In the genomic region with DNA sequence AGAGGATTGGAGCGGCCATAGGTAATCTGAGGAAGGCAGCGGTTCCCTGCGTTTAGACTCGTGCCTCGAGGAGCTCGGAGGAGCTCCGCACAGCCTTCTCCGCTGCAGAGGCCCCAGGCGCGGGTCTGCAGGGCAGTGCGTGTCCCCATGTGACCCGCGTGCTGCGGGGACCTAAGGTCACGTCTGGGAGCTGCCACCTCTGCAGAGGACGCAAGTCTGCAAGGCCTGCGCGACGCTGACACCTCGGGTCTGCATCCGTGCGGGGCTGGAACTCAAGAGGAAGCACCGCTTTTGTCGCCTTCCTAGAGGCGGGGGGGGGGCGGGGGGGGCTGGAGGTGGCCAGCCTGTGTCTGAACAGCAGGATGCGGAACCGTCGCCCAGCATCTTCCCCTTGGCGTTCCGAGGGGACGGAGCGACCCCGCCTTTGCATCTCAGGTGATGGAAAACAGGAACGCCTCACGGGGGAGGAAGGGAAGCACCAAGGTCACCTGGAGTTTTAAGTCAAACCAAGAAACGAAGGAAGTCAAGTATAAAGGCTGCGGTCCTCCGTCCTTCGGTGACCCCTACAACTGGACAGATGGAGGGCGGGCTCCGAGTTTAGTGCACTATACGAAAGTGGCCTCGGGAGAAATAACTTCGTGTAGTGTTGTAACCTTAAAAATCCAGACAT, we compare ENCODE assay signal across 8 mouse cellular contexts. TPM values are rescaled to one million over a fixed set of nuclear protein-coding genes. Genes with fewer than 3 reads are reported as not detected.
DNase-seq lines count a peak whose midpoint lies in the region; ATAC-seq and TF ChIP-seq lines count a peak whose summit lies in the region.

No protein-coding gene starts in this region.

- WGBS in hindbrain, postnatal 0 days, result under 1% methylated on average over 45 of the region's 45 CpGs

- peak overlapping the region; percentile 93 for H3K27ac ChIP-seq in hindbrain, postnatal 0 days

- TF ChIP-seq CTCF in E14TG2a.4 (conservative IDR thresholded peaks at IDR 0.05; ENCODE audit: low read length), result no peak
- no peak for TF ChIP-seq CTCF in hindbrain, postnatal 0 days (IDR thresholded peaks at IDR 0.05; ENCODE audit: low read depth)

- H3K4me3 ChIP-seq in E14TG2a.4 (replicated peaks; ENCODE audit: low read length), result peak overlapping the region; percentile 98
- peak overlapping the region; percentile 92 for H3K4me3 ChIP-seq in hindbrain, postnatal 0 days (ENCODE audit: low read length)

- peak overlapping the region; percentile 99 for H3K4me2 ChIP-seq in hindbrain, postnatal 0 days (ENCODE audit: low read depth, low read length)

- intact Hi-C loops in gastrocnemius, postnatal 36 days (cut with DNase I), result loop anchor here (5.0 kb wide), 1 partner anchor 51 kb away; no protein-coding TSS in a partner anchor

- ATAC-seq in erythroblast, adult 5-6 weeks (replicated peaks; ENCODE audit: low FRiP score, poor library complexity, severe bottlenecking), result peak; percentile 58
- peak; percentile 70 for ATAC-seq in hindbrain, postnatal 0 days
- ATAC-seq in frontal cortex, adult (ENCODE audit: low TSS enrichment), result no peak

- peak overlapping the region; percentile 98 for H3K9ac ChIP-seq in hindbrain, postnatal 0 days (replicated peaks; ENCODE audit: low read length)

- no peaks in the 10 kb centered on the region for H3K9me3 ChIP-seq in E14TG2a.4 (ENCODE audit: low read length)
- no peaks in the 10 kb centered on the region for H3K9me3 ChIP-seq in hindbrain, postnatal 0 days (ENCODE audit: low read length)

- peaks cover 43% of the 10 kb centered on the region for H3K36me3 ChIP-seq in E14TG2a.4 (ENCODE audit: insufficient read depth, low read length)
- peaks cover 11% of the 10 kb centered on the region; the same call in 1 of the 2 replicates for H3K36me3 ChIP-seq in hindbrain, postnatal 0 days (ENCODE audit: insufficient read depth, low read length)

- no peaks in the 10 kb centered on the region for H3K27me3 ChIP-seq in E14TG2a.4 (ENCODE audit: insufficient read depth, low read length)
- no peaks in the 10 kb centered on the region for H3K27me3 ChIP-seq in hindbrain, postnatal 0 days (ENCODE audit: insufficient read depth, low read length)

- H3K4me1 ChIP-seq in E14TG2a.4 (replicated peaks; ENCODE audit: low read depth, low read length), result peaks cover 79% of the 10 kb centered on the region
- H3K4me1 ChIP-seq in hindbrain, postnatal 0 days (ENCODE audit: insufficient read depth, low read length), result 0 out of 2 replicates have a peak, but pooled peaks cover 8% of the 10 kb centered on the region

- DNase-seq in gastrocnemius, adult 18-20 months (ENCODE audit: low spot score), result peak; percentile 9
- no peak for DNase-seq in gastrocnemius, postnatal 36 days
- no peak for DNase-seq in hindbrain, postnatal 0 days (ENCODE audit: low spot score)
- DNase-seq in lung, postnatal 36 days, result peak; percentile 28
- DNase-seq in right cerebral cortex, postnatal 10 days (ENCODE audit: low spot score in 2 of 2), result no peak

RNA-seq across cellular contexts. Expression of a gene that starts 0.7 kb away (rescaled TPM):
- total RNA-seq in gastrocnemius, adult 18-20 months (2021), result 10 to 100 TPM in 1 of 2 experiments, 1 to 10 TPM in 1; 7.4 to 15.8 TPM
- 1 to 10 TPM; 8.2 to 8.3 TPM for total RNA-seq in gastrocnemius, postnatal 36 days (2021)
- total RNA-seq in erythroblast, adult 5-6 weeks (2015; ENCODE audit: low replicate concordance), result 4.2 and 4.8 TPM in 2 replicates
- total RNA-seq in erythroblast, adult 5-6 weeks (2017; ENCODE audit: low replicate concordance), result 3.2 and 3.8 TPM in 2 replicates
- 12.4 and 15.2 TPM in 2 replicates for total RNA-seq in hindbrain, postnatal 0 days (2014; rRNA removed)
- 14.0 and 15.5 TPM in 2 replicates for polyA plus RNA-seq in hindbrain, postnatal 0 days (2015; fragmentation: Nextera tagmentation; extraction: Ambion mirVana)

RNA-seq across cellular contexts. Expression of a gene that starts 22.1 kb away (rescaled TPM):
- 10 to 100 TPM; 61.8 to 61.9 TPM for total RNA-seq in gastrocnemius, adult 18-20 months (2021)
- total RNA-seq in gastrocnemius, postnatal 36 days (2021), result 10 to 100 TPM; 61.7 to 70.9 TPM
- 15.9 and 46.7 TPM in 2 replicates for total RNA-seq in erythroblast, adult 5-6 weeks (2015; ENCODE audit: low replicate concordance)
- total RNA-seq in erythroblast, adult 5-6 weeks (2017; ENCODE audit: low replicate concordance), result 21.3 and 22.9 TPM in 2 replicates
- 94.4 and 106 TPM in 2 replicates for total RNA-seq in hindbrain, postnatal 0 days (2014; rRNA removed)
- 143 and 154 TPM in 2 replicates for polyA plus RNA-seq in hindbrain, postnatal 0 days (2015; fragmentation: Nextera tagmentation; extraction: Ambion mirVana)

RNA-seq across cellular contexts. Expression of a gene that starts 23.1 kb away (rescaled TPM):
- 1,000 to 10,000 TPM; 1,126 to 1,216 TPM for total RNA-seq in gastrocnemius, adult 18-20 months (2021)
- 1,000 to 10,000 TPM; 1,177 to 1,186 TPM for total RNA-seq in gastrocnemius, postnatal 36 days (2021)
- 1.7 and 2.1 TPM in 2 replicates for total RNA-seq in erythroblast, adult 5-6 weeks (2015; ENCODE audit: low replicate concordance)
- total RNA-seq in erythroblast, adult 5-6 weeks (2017; ENCODE audit: low replicate concordance), result 2.2 TPM in 1 of 2 replicates, not detected in the other
- 63.4 and 71.8 TPM in 2 replicates for total RNA-seq in hindbrain, postnatal 0 days (2014; rRNA removed)
- 42.4 and 47.7 TPM in 2 replicates for polyA plus RNA-seq in hindbrain, postnatal 0 days (2015; fragmentation: Nextera tagmentation; extraction: Ambion mirVana)

RNA-seq across cellular contexts. Expression of a gene that starts 56.4 kb away (rescaled TPM):
- total RNA-seq in gastrocnemius, adult 18-20 months (2021), result 10 to 100 TPM; 48.0 to 51.1 TPM
- total RNA-seq in gastrocnemius, postnatal 36 days (2021), result 10 to 100 TPM; 39.4 to 43.2 TPM
- 11.3 and 11.9 TPM in 2 replicates for total RNA-seq in erythroblast, adult 5-6 weeks (2015; ENCODE audit: low replicate concordance)
- total RNA-seq in erythroblast, adult 5-6 weeks (2017; ENCODE audit: low replicate concordance), result 18.8 and 21.6 TPM in 2 replicates
- 57.3 and 65.8 TPM in 2 replicates for total RNA-seq in hindbrain, postnatal 0 days (2014; rRNA removed)
- polyA plus RNA-seq in hindbrain, postnatal 0 days (2015; fragmentation: Nextera tagmentation; extraction: Ambion mirVana), result 12.5 and 12.9 TPM in 2 replicates

Comparison
In these comparisons a context has a peak if more than half of its experiments do, and no peak if none do; other contexts are left out.
1. DNase-seq: peak in gastrocnemius, adult 18-20 months (single experiment) and lung, postnatal 36 days (single experiment); none in gastrocnemius, postnatal 36 days (0 of 2), hindbrain, postnatal 0 days (single experiment) and right cerebral cortex, postnatal 10 days (0 of 2).
2. RNA of a gene that starts 23.1 kb away (total RNA-seq): 1,126 to 1,216 TPM in gastrocnemius, adult 18-20 months, 1,177 to 1,186 TPM in gastrocnemius, postnatal 36 days and 63.4 to 71.8 TPM in hindbrain, postnatal 0 days; 1.7 to 2.2 TPM in erythroblast, adult 5-6 weeks; every median in the first group is over 10 times any median in the second.